8 mouse cellular contexts compared by ENCODE assay signal in genomic region chr11:3921281-3921850, GRCm38 (mm10). TPM values are rescaled to one million over a fixed set of nuclear protein-coding genes. Genes with fewer than 3 reads are reported as not detected.
DNase-seq lines count a peak whose midpoint lies in the region; ATAC-seq and TF ChIP-seq lines count a peak whose summit lies in the region.

No protein-coding gene starts in this region.

- no peak overlapping the region for H3K4me2 ChIP-seq in hindbrain, embryonic 11.5 days (replicated peaks; ENCODE audit: low read depth, low read length)
- H3K4me2 ChIP-seq in hindbrain, embryonic 12.5 days (replicated peaks): no peak overlapping the region
- no peak overlapping the region for H3K4me2 ChIP-seq in forebrain, embryonic 14.5 days (ENCODE audit: low read length)
- H3K4me2 ChIP-seq in stomach, postnatal 0 days (replicated peaks; ENCODE audit: low read depth): no peak overlapping the region

- H3K4me1 ChIP-seq in hindbrain, embryonic 11.5 days (replicated peaks; ENCODE audit: control insufficient read depth, insufficient read depth, low read length): no peaks in the 10 kb centered on the region
- H3K4me1 ChIP-seq in hindbrain, embryonic 12.5 days: no peaks in the 10 kb centered on the region
- H3K4me1 ChIP-seq in forebrain, embryonic 14.5 days (ENCODE audit: control insufficient read depth, insufficient read depth, low read length): no peaks in the 10 kb centered on the region
- no peaks in the 10 kb centered on the region for H3K4me1 ChIP-seq in stomach, postnatal 0 days (replicated peaks; ENCODE audit: control insufficient read depth, insufficient read depth)

- DNase-seq in hindbrain, embryonic 11.5 days (ENCODE audit: low spot score): peak; percentile 75
- DNase-seq in c-Kit-positive CD71-positive TER-119-negative erythroid progenitor cells, embryonic 14.5 days (ENCODE audit: low read depth): peak; percentile 30
- DNase-seq in forebrain, embryonic 14.5 days (ENCODE audit: low spot score): peak; percentile 79
- DNase-seq in kidney, postnatal 14 days: peak; percentile 56
- DNase-seq in stomach, postnatal 0 days (ENCODE audit: low spot score): peak; percentile 55

- no peaks in the 10 kb centered on the region for H3K27me3 ChIP-seq in hindbrain, embryonic 11.5 days (ENCODE audit: control insufficient read depth, insufficient read depth, low read length)
- H3K27me3 ChIP-seq in hindbrain, embryonic 12.5 days: no peaks in the 10 kb centered on the region
- H3K27me3 ChIP-seq in forebrain, embryonic 14.5 days (replicated peaks; ENCODE audit: control insufficient read depth, insufficient read depth, low read length): no peaks in the 10 kb centered on the region
- no peaks in the 10 kb centered on the region for H3K27me3 ChIP-seq in stomach, postnatal 0 days (ENCODE audit: control insufficient read depth, insufficient read depth, low read length)

- no peaks in the 10 kb centered on the region for H3K36me3 ChIP-seq in hindbrain, embryonic 11.5 days (ENCODE audit: control insufficient read depth, insufficient read depth, low read length)
- H3K36me3 ChIP-seq in hindbrain, embryonic 12.5 days: peaks cover 20% of the 10 kb centered on the region; the same call in 1 of the 2 replicates
- no peaks in the 10 kb centered on the region for H3K36me3 ChIP-seq in forebrain, embryonic 14.5 days (ENCODE audit: control insufficient read depth, insufficient read depth, low read length)
- H3K36me3 ChIP-seq in stomach, postnatal 0 days (ENCODE audit: control insufficient read depth, insufficient read depth, low read length): peaks cover 6% of the 10 kb centered on the region; the same call in 1 of the 2 replicates

- peak; percentile 83 for TF ChIP-seq CTCF in stomach, postnatal 0 days (IDR thresholded peaks at IDR 0.05; ENCODE audit: low read depth)

- no peaks in the 10 kb centered on the region for H3K9me3 ChIP-seq in hindbrain, embryonic 11.5 days (ENCODE audit: control insufficient read depth, low read length)
- H3K9me3 ChIP-seq in hindbrain, embryonic 12.5 days (replicated peaks): no peaks in the 10 kb centered on the region
- no peaks in the 10 kb centered on the region for H3K9me3 ChIP-seq in forebrain, embryonic 14.5 days (replicated peaks; ENCODE audit: control insufficient read depth, low read length)
- H3K9me3 ChIP-seq in stomach, postnatal 0 days (ENCODE audit: control insufficient read depth, low read length): no peaks in the 10 kb centered on the region

- H3K9ac ChIP-seq in hindbrain, embryonic 11.5 days (ENCODE audit: low read depth, low read length): no peak overlapping the region
- H3K9ac ChIP-seq in hindbrain, embryonic 12.5 days: no peak overlapping the region
- H3K9ac ChIP-seq in forebrain, embryonic 14.5 days (ENCODE audit: low read length): no peak overlapping the region
- H3K9ac ChIP-seq in stomach, postnatal 0 days (ENCODE audit: low read length): no peak overlapping the region

- WGBS in hindbrain, embryonic 11.5 days: 41% methylated on average over 8 of the region's 8 CpGs
- 35% methylated on average over 8 of the region's 8 CpGs for WGBS in hindbrain, embryonic 12.5 days
- 32% methylated on average over 8 of the region's 8 CpGs for WGBS in forebrain, embryonic 14.5 days
- WGBS in stomach, postnatal 0 days: 33% methylated on average over 8 of the region's 8 CpGs

- no peak overlapping the region for H3K4me3 ChIP-seq in hindbrain, embryonic 11.5 days (ENCODE audit: low read depth, low read length)
- H3K4me3 ChIP-seq in hindbrain, embryonic 12.5 days: no peak overlapping the region
- H3K4me3 ChIP-seq in forebrain, embryonic 14.5 days (ENCODE audit: low read depth, low read length): no peak overlapping the region
- H3K4me3 ChIP-seq in stomach, postnatal 0 days (ENCODE audit: low read depth, low read length): no peak overlapping the region

- no peak for ATAC-seq in hindbrain, embryonic 11.5 days (ENCODE audit: low FRiP score)
- no peak for ATAC-seq in hindbrain, embryonic 12.5 days (ENCODE audit: low FRiP score)
- peak; percentile 68 for ATAC-seq in CD4-positive, CD25-positive, alpha-beta regulatory T cell, adult 4 months
- peak; percentile 26; the same call in 1 of the 2 replicates for ATAC-seq in forebrain, embryonic 14.5 days
- ATAC-seq in megakaryocyte, adult 5-6 weeks (ENCODE audit: poor library complexity, severe bottlenecking): peak; percentile 95
- no peak for ATAC-seq in stomach, postnatal 0 days (ENCODE audit: low FRiP score, low TSS enrichment)

- no peak overlapping the region for H3K27ac ChIP-seq in hindbrain, embryonic 11.5 days (ENCODE audit: low read depth, low read length)
- H3K27ac ChIP-seq in hindbrain, embryonic 12.5 days: no peak overlapping the region
- H3K27ac ChIP-seq in forebrain, embryonic 14.5 days (ENCODE audit: low read depth, low read length): no peak overlapping the region
- no peak overlapping the region for H3K27ac ChIP-seq in stomach, postnatal 0 days (replicated peaks)

- no peak for TF ChIP-seq EP300 in stomach, postnatal 0 days (optimal IDR thresholded peaks at IDR 0.05)

RNA-seq across cellular contexts. Expression of gene Slc35e4, which starts 6.9 kb away (rescaled TPM):
- polyA plus RNA-seq in hindbrain, embryonic 11.5 days (2014; fragmentation: Nextera tagmentation; extraction: Ambion mirVana): 4.0 and 4.4 TPM in 2 replicates
- 7.6 and 7.9 TPM in 2 replicates for polyA plus RNA-seq in hindbrain, embryonic 12.5 days (2016; fragmentation: Nextera tagmentation; extraction: Ambion mirVana)
- polyA plus RNA-seq in CD4-positive, CD25-positive, alpha-beta regulatory T cell, adult 4 months (2017; shearing (Covaris generic)): 1 to 10 TPM in 1 of 2 experiments, under 1 TPM in 1; 0.75 to 2.2 TPM
- 8.0 and 10.6 TPM in 2 replicates for polyA plus RNA-seq in forebrain, embryonic 14.5 days (2014; fragmentation: Nextera tagmentation; extraction: Ambion mirVana)
- total RNA-seq in megakaryocyte, adult 5-6 weeks (2015): 4.0 and 4.1 TPM in 2 replicates
- total RNA-seq in megakaryocyte, adult 5-6 weeks (2017): 7.4 and 7.9 TPM in 2 replicates
- 7.3 and 7.5 TPM in 2 replicates for polyA plus RNA-seq in stomach, postnatal 0 days (2015; fragmentation: Nextera tagmentation; extraction: Ambion mirVana)

RNA-seq across cellular contexts. Expression of gene Tcn2, which starts 10.6 kb away (rescaled TPM):
- 32.8 and 38.8 TPM in 2 replicates for polyA plus RNA-seq in hindbrain, embryonic 11.5 days (2014; fragmentation: Nextera tagmentation; extraction: Ambion mirVana)
- polyA plus RNA-seq in hindbrain, embryonic 12.5 days (2016; fragmentation: Nextera tagmentation; extraction: Ambion mirVana): 34.1 and 35.3 TPM in 2 replicates
- 10 to 100 TPM; 28.0 to 31.2 TPM for polyA plus RNA-seq in CD4-positive, CD25-positive, alpha-beta regulatory T cell, adult 4 months (2017; shearing (Covaris generic))
- polyA plus RNA-seq in forebrain, embryonic 14.5 days (2014; fragmentation: Nextera tagmentation; extraction: Ambion mirVana): 19.7 TPM in 2 replicates
- 108 and 109 TPM in 2 replicates for total RNA-seq in megakaryocyte, adult 5-6 weeks (2015)
- total RNA-seq in megakaryocyte, adult 5-6 weeks (2017): 57.0 and 66.9 TPM in 2 replicates
- 47.5 and 53.3 TPM in 2 replicates for polyA plus RNA-seq in stomach, postnatal 0 days (2015; fragmentation: Nextera tagmentation; extraction: Ambion mirVana)

RNA-seq across cellular contexts. Expression of gene Dusp18, which starts 26.3 kb away (rescaled TPM):
- polyA plus RNA-seq in hindbrain, embryonic 11.5 days (2014; fragmentation: Nextera tagmentation; extraction: Ambion mirVana): 21.6 and 28.0 TPM in 2 replicates
- 27.7 and 29.1 TPM in 2 replicates for polyA plus RNA-seq in hindbrain, embryonic 12.5 days (2016; fragmentation: Nextera tagmentation; extraction: Ambion mirVana)
- polyA plus RNA-seq in CD4-positive, CD25-positive, alpha-beta regulatory T cell, adult 4 months (2017; shearing (Covaris generic)): under 1 TPM; 0.36 to 0.63 TPM
- 29.3 and 35.8 TPM in 2 replicates for polyA plus RNA-seq in forebrain, embryonic 14.5 days (2014; fragmentation: Nextera tagmentation; extraction: Ambion mirVana)
- 0.41 and 0.49 TPM in 2 replicates for total RNA-seq in megakaryocyte, adult 5-6 weeks (2015)
- total RNA-seq in megakaryocyte, adult 5-6 weeks (2017): 0.08 and 0.44 TPM in 2 replicates
- 2.8 TPM in 2 replicates for polyA plus RNA-seq in stomach, postnatal 0 days (2015; fragmentation: Nextera tagmentation; extraction: Ambion mirVana)

RNA-seq across cellular contexts. Expression of gene 4921536K21Rik, which starts 26.5 kb away (rescaled TPM):
- 0.27 and 1.2 TPM in 2 replicates for polyA plus RNA-seq in hindbrain, embryonic 11.5 days (2014; fragmentation: Nextera tagmentation; extraction: Ambion mirVana)
- polyA plus RNA-seq in hindbrain, embryonic 12.5 days (2016; fragmentation: Nextera tagmentation; extraction: Ambion mirVana): 0.72 and 0.82 TPM in 2 replicates
- polyA plus RNA-seq in CD4-positive, CD25-positive, alpha-beta regulatory T cell, adult 4 months (2017; shearing (Covaris generic)): not detected
- 0.16 and 0.36 TPM in 2 replicates for polyA plus RNA-seq in forebrain, embryonic 14.5 days (2014; fragmentation: Nextera tagmentation; extraction: Ambion mirVana)
- 0.09 TPM in 1 of 2 replicates, not detected in the other for total RNA-seq in megakaryocyte, adult 5-6 weeks (2015)
- total RNA-seq in megakaryocyte, adult 5-6 weeks (2017): 0.15 TPM in 1 of 2 replicates, not detected in the other
- 0.12 TPM in 2 replicates for polyA plus RNA-seq in stomach, postnatal 0 days (2015; fragmentation: Nextera tagmentation; extraction: Ambion mirVana)

RNA-seq across cellular contexts. Expression of gene Pes1, which starts 42.4 kb away (rescaled TPM):
- polyA plus RNA-seq in hindbrain, embryonic 11.5 days (2014; fragmentation: Nextera tagmentation; extraction: Ambion mirVana): 65.7 and 71.9 TPM in 2 replicates
- 69.7 and 73.4 TPM in 2 replicates for polyA plus RNA-seq in hindbrain, embryonic 12.5 days (2016; fragmentation: Nextera tagmentation; extraction: Ambion mirVana)
- 100 to 1,000 TPM in 1 of 2 experiments, 10 to 100 TPM in 1; 82.0 to 111 TPM for polyA plus RNA-seq in CD4-positive, CD25-positive, alpha-beta regulatory T cell, adult 4 months (2017; shearing (Covaris generic))
- polyA plus RNA-seq in forebrain, embryonic 14.5 days (2014; fragmentation: Nextera tagmentation; extraction: Ambion mirVana): 55.2 and 61.5 TPM in 2 replicates
- total RNA-seq in megakaryocyte, adult 5-6 weeks (2015): 28.5 and 31.1 TPM in 2 replicates
- total RNA-seq in megakaryocyte, adult 5-6 weeks (2017): 60.7 and 86.6 TPM in 2 replicates
- polyA plus RNA-seq in stomach, postnatal 0 days (2015; fragmentation: Nextera tagmentation; extraction: Ambion mirVana): 41.8 and 42.6 TPM in 2 replicates

Comparison
In these comparisons a context has a peak if more than half of its experiments do, and no peak if none do; other contexts are left out.
1. ATAC-seq: peak in CD4-positive, CD25-positive, alpha-beta regulatory T cell, adult 4 months (single experiment), forebrain, embryonic 14.5 days (single experiment) and megakaryocyte, adult 5-6 weeks (single experiment); none in hindbrain, embryonic 11.5 days (single experiment), hindbrain, embryonic 12.5 days (single experiment) and stomach, postnatal 0 days (single experiment).
2. Peak in every context shown above with its lines, with median percentiles within 50 percentile points of each other: DNase-seq.